Mouse (Mus musculus): ENCODE results near the gene Cpeb4.

- TF ChIP-seq TAL1 (IDR thresholded peaks at IDR 0.05; ENCODE audit: low read length): no peak
- TF ChIP-seq GATA1 (IDR thresholded peaks at IDR 0.05; ENCODE audit: low read length): no peak
Measured at GRCm38 (mm10) chr11:31833506-31833905, 38.5 kb upstream of the Cpeb4 start.
